Mouse (Mus musculus): ENCODE measurements at regions not wholly inside any gene's neighbourhood (a gene's known extent, or its start where the extent isn't known, plus 50 kb on each side); places are given as distances from the start of the nearest gene placed in this dataset.

DNA sequence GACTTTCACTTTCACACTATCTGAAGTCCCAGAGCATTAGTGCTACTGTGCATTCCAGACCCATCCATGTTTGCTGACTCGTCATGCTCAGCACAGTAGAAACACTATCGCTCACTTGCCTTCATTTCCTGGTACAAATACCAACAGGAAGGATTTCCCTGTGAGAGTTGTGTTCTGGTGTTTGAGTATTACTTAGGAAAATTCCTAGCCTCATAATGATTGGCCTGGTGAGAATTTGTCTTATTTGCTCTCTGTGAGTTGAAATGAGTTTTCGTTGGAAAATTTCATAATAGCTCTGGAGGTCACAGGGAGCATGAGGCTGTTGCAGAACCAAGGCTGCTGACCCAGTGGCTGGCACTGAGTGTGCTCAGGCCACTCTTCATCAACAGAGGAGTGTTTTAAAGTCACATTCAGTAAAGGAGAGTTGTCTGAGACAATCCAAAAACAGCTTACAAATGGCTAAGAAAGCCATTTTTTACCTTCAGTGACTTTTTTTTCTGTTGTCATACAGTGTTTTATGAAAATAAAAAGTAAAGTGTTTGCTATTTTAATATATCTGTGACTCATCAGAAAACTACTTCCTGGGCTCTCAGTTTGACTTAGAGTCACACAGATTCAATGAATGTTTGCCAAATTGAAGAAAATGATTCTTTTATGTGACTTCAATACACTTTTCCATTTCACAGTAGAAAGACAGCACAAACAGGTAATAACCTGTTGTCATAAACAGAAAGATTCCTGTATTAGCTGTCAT, 64.4 kb upstream of the Zcchc2 start:
- TF ChIP-seq CTCF (IDR thresholded peaks at IDR 0.05; ENCODE audit: borderline replicate concordance, insufficient read depth, low read depth, low read length): no peak
- no peak for TF ChIP-seq POLR2A (IDR thresholded peaks at IDR 0.05; ENCODE audit: borderline replicate concordance, insufficient read depth, low read length)
